Mouse (Mus musculus) embryonic facial prominence, embryonic 15.5 days (tissue): ENCODE results near the gene Cc2d1a. TPM values are rescaled to one million over a fixed set of nuclear protein-coding genes. Genes with fewer than 3 reads are reported as not detected.

Experiments used
- ATAC-seq: fragments of 200-750 bp; cut with Nextera tagmentation; 2 replicates; pipeline ENCODE4 v1.8.0; 2017; ENCODE audit warnings: low read depth, moderate TSS enrichment; ENCODE audit not compliant: insufficient number of reproducible peaks, low FRiP score, low TSS enrichment
- H3K27ac ChIP-seq: fragments of 300-500 bp; sonication (generic); replicated peaks from 2 replicates; pipeline ENCODE4 v1.5.1; 2015; ENCODE audit warnings: mild to moderate bottlenecking, inconsistent platforms
- H3K27me3 ChIP-seq: fragments of 300-500 bp; sonication (generic); 2 replicates; pipeline ENCODE4 v1.6.1; 2015; ENCODE audit warnings: inconsistent platforms
- H3K36me3 ChIP-seq: fragments of 300-500 bp; sonication (generic); 2 replicates; pipeline ENCODE4 v1.6.1; 2015; ENCODE audit warnings: mild to moderate bottlenecking, inconsistent platforms
- H3K4me1 ChIP-seq: fragments of 300-500 bp; sonication (generic); 2 replicates; pipeline ENCODE4 v1.6.1; 2015; ENCODE audit warnings: inconsistent platforms
- H3K4me2 ChIP-seq: fragments of 300-500 bp; sonication (generic); replicated peaks from 2 replicates; pipeline ENCODE4 v1.6.1; 2015; ENCODE audit warnings: mild to moderate bottlenecking, inconsistent platforms
- H3K4me3 ChIP-seq: fragments of 300-500 bp; sonication (generic); replicated peaks from 2 replicates; pipeline ENCODE4 v1.5.1; 2015; ENCODE audit warnings: mild to moderate bottlenecking, inconsistent platforms
- H3K9ac ChIP-seq: fragments of 300-500 bp; sonication (generic); 2 replicates; pipeline ENCODE4 v1.6.1; 2015; ENCODE audit warnings: inconsistent platforms
- H3K9me3 ChIP-seq: fragments of 300-500 bp; sonication (generic); replicated peaks from 2 replicates; pipeline ENCODE4 v1.6.1; 2016; ENCODE audit warnings: inconsistent platforms
- WGBS: fragments of 180-500 bp; shearing (Covaris S2); methylation state at CpG from one replicate; pipeline ENCODE4 v1.1.7; 2015; 5-methylcytosine and 5-hydroxymethylcytosine counted together
- polyA plus RNA-seq: library from polyadenylated mRNA; unstranded; fragments of >200 nt; fragmentation: Nextera tagmentation; extraction: Ambion mirVana; gene quantifications from 2 replicates; pipeline ENCODE4 v1.2.1, GENCODE M21; 2015

The Cc2d1a gene
- polyA plus RNA-seq, 1 experiment from 2014 or later = 32.8 TPM

GRCm38 (mm10) chr8:84104221-84104620 is 43.5 kb downstream of the Cc2d1a start:
- H3K36me3 ChIP-seq = peaks cover 23% of the 10 kb centered on the region
- H3K4me2 ChIP-seq = peak overlapping the region; percentile 82
- H3K4me3 ChIP-seq = peak overlapping the region; percentile 76
- peak overlapping the region; percentile 71 for H3K9ac ChIP-seq
- peak overlapping the region; percentile 86 for H3K27ac ChIP-seq
- H3K27me3 ChIP-seq = no peaks in the 10 kb centered on the region
- no peaks in the 10 kb centered on the region for H3K9me3 ChIP-seq
- peaks cover 31% of the 10 kb centered on the region for H3K4me1 ChIP-seq
- peak; percentile 80 for ATAC-seq
- under 1% methylated on average over 17 of the region's 29 CpGs for WGBS

- WGBS = 38% methylated on average over 3 of the region's 3 CpGs
- H3K36me3 ChIP-seq = peaks cover 29% of the 10 kb centered on the region
- H3K27me3 ChIP-seq = no peaks in the 10 kb centered on the region
- H3K9me3 ChIP-seq = no peaks in the 10 kb centered on the region
- peak overlapping the region; percentile 76 for H3K4me3 ChIP-seq
- peak overlapping the region; percentile 82 for H3K4me2 ChIP-seq
- no peak for ATAC-seq
- peaks cover 31% of the 10 kb centered on the region for H3K4me1 ChIP-seq
- H3K9ac ChIP-seq = peak overlapping the region; percentile 71
- no peak overlapping the region; the same call in 1 of the 2 replicates for H3K27ac ChIP-seq
Measured at GRCm38 (mm10) chr8:84103601-84104000, 44.1 kb downstream of the Cc2d1a start.

- H3K9me3 ChIP-seq = no peaks in the 10 kb centered on the region
- H3K9ac ChIP-seq = no peak overlapping the region
- WGBS = 87% methylated on average over 25 of the region's 25 CpGs
- no peak overlapping the region for H3K4me3 ChIP-seq
- no peak for ATAC-seq
- H3K27me3 ChIP-seq = no peaks in the 10 kb centered on the region
- H3K27ac ChIP-seq = no peak overlapping the region
- peaks cover 31% of the 10 kb centered on the region for H3K4me1 ChIP-seq
- no peak overlapping the region for H3K4me2 ChIP-seq
- peaks cover 48% of the 10 kb centered on the region for H3K36me3 ChIP-seq
Measured at GRCm38 (mm10) chr8:84101476-84102270, 46.1 kb downstream of the Cc2d1a start.

- Histone ChIP-seq H3K36me3 (peaks cover 79% of the 10 kb centered on the region), H3K9me3 (no peaks in the 10 kb centered on the region), H3K27ac (no peak overlapping the region), H3K27me3 (no peaks in the 10 kb centered on the region), H3K4me3 (no peak overlapping the region), H3K9ac (no peak overlapping the region), H3K4me1 (peaks cover 17% of the 10 kb centered on the region), H3K4me2 (no peak overlapping the region)
- 94% methylated on average over 7 of the region's 7 CpGs for WGBS
- ATAC-seq = no peak
Measured at GRCm38 (mm10) chr8:84098376-84098775, 49.4 kb downstream of the Cc2d1a start.

- no peak overlapping the region for H3K9ac ChIP-seq
- 65% methylated on average over 8 of the region's 8 CpGs for WGBS
- H3K4me1 ChIP-seq = no peaks in the 10 kb centered on the region
- H3K4me3 ChIP-seq = no peak overlapping the region
- ATAC-seq = no peak
- peaks cover 91% of the 10 kb centered on the region for H3K36me3 ChIP-seq
- no peak overlapping the region for H3K4me2 ChIP-seq
- H3K9me3 ChIP-seq = no peaks in the 10 kb centered on the region
- no peak overlapping the region for H3K27ac ChIP-seq
- no peaks in the 10 kb centered on the region for H3K27me3 ChIP-seq
Measured at GRCm38 (mm10) chr8:84096061-84096460, 51.7 kb downstream of the Cc2d1a start.

- Histone ChIP-seq H3K4me1 (no peaks in the 10 kb centered on the region), H3K9me3 (no peaks in the 10 kb centered on the region), H3K9ac (no peak overlapping the region), H3K36me3 (peaks cover 84% of the 10 kb centered on the region), H3K27me3 (no peaks in the 10 kb centered on the region), H3K4me2 (no peak overlapping the region), H3K27ac (no peak overlapping the region), H3K4me3 (no peak overlapping the region)
- 89% methylated on average over 8 of the region's 8 CpGs for WGBS
- ATAC-seq = no peak
Measured at GRCm38 (mm10) chr8:84090585-84090984, 57.2 kb downstream of the Cc2d1a start.

- H3K27ac ChIP-seq = no peak overlapping the region
- WGBS = 78% methylated on average over 9 of the region's 9 CpGs
- H3K36me3 ChIP-seq = peaks cover 81% of the 10 kb centered on the region
- no peaks in the 10 kb centered on the region for H3K9me3 ChIP-seq
- no peak for ATAC-seq
- H3K9ac ChIP-seq = no peak overlapping the region
- H3K4me1 ChIP-seq = peaks cover 6% of the 10 kb centered on the region; the same call in 1 of the 2 replicates
- no peak overlapping the region for H3K4me3 ChIP-seq
- H3K4me2 ChIP-seq = no peak overlapping the region
- no peaks in the 10 kb centered on the region for H3K27me3 ChIP-seq
Measured at GRCm38 (mm10) chr8:84089277-84089676, 58.5 kb downstream of the Cc2d1a start.

- WGBS = 93% methylated on average over 14 of the region's 14 CpGs
- no peak for ATAC-seq
Measured at GRCm38 (mm10) chr8:84087821-84088220, 59.9 kb downstream of the Cc2d1a start.

GRCm38 (mm10) chr8:84087156-84087555 is 60.6 kb downstream of the Cc2d1a start:
- no peak for ATAC-seq
- Histone ChIP-seq H3K27ac (no peak overlapping the region), H3K4me1 (peaks cover 8% of the 10 kb centered on the region; the same call in 1 of the 2 replicates), H3K9ac (no peak overlapping the region), H3K4me2 (no peak overlapping the region), H3K27me3 (no peaks in the 10 kb centered on the region), H3K9me3 (no peaks in the 10 kb centered on the region), H3K4me3 (no peak overlapping the region), H3K36me3 (peaks cover 82% of the 10 kb centered on the region)
- WGBS = 85% methylated on average over 7 of the region's 7 CpGs

More at GRCm38 (mm10) chr8:84087821-84088220, 59.9 kb downstream of the Cc2d1a start:
- peaks cover 82% of the 10 kb centered on the region for H3K36me3 ChIP-seq
- no peaks in the 10 kb centered on the region for H3K9me3 ChIP-seq
- no peak overlapping the region for H3K4me3 ChIP-seq
- H3K27ac ChIP-seq = no peak overlapping the region
- H3K9ac ChIP-seq = no peak overlapping the region
- no peaks in the 10 kb centered on the region for H3K27me3 ChIP-seq
- H3K4me2 ChIP-seq = no peak overlapping the region
- peaks cover 8% of the 10 kb centered on the region; the same call in 1 of the 2 replicates for H3K4me1 ChIP-seq

- H3K36me3 ChIP-seq = peaks cover 78% of the 10 kb centered on the region
- WGBS = 38% methylated on average over 40 of the region's 42 CpGs
- H3K27ac ChIP-seq = no peak overlapping the region
- H3K27me3 ChIP-seq = no peaks in the 10 kb centered on the region
- ATAC-seq = no peak
- H3K4me3 ChIP-seq = no peak overlapping the region
- H3K9ac ChIP-seq = no peak overlapping the region
- H3K4me1 ChIP-seq = peaks cover 8% of the 10 kb centered on the region; the same call in 1 of the 2 replicates
- no peaks in the 10 kb centered on the region for H3K9me3 ChIP-seq
- H3K4me2 ChIP-seq = peak overlapping the region; percentile 21; the same call in 1 of the 2 replicates
Measured at GRCm38 (mm10) chr8:84084341-84085115, 63.2 kb downstream of the Cc2d1a start.

- no peak overlapping the region for H3K27ac ChIP-seq
- no peak for ATAC-seq
- 36% methylated on average over 8 of the region's 8 CpGs for WGBS
- no peak overlapping the region for H3K4me3 ChIP-seq
- no peak overlapping the region for H3K4me2 ChIP-seq
- peaks cover 8% of the 10 kb centered on the region; the same call in 1 of the 2 replicates for H3K4me1 ChIP-seq
- H3K9ac ChIP-seq = no peak overlapping the region
- peaks cover 74% of the 10 kb centered on the region for H3K36me3 ChIP-seq
- no peaks in the 10 kb centered on the region for H3K9me3 ChIP-seq
- H3K27me3 ChIP-seq = no peaks in the 10 kb centered on the region
Measured at GRCm38 (mm10) chr8:84083829-84084241, 63.9 kb downstream of the Cc2d1a start.
